Mouse (Mus musculus) heart, embryonic 14.5 days (tissue): ENCODE measurements around the gene Mrpl52. TPM values are rescaled to one million over a fixed set of nuclear protein-coding genes. Genes with fewer than 3 reads are reported as not detected.

Experiments
- ATAC-seq: fragments of 200-750 bp; cut with Nextera tagmentation; 2 replicates; pipeline ENCODE4 v1.8.0; 2017; ENCODE audit warnings: low read depth, moderate TSS enrichment; ENCODE audit not compliant: insufficient number of reproducible peaks, insufficient read depth, low FRiP score
- H3K27ac ChIP-seq, 2 experiments: fragments of 200-500 bp in 1 of 2; fragments of 300-500 bp in 1 of 2; sonication (generic) in 1 of 2; replicated peaks in 1 of 2; 2 replicates each; pipeline ENCODE4 v1.5.1; 2012 to 2014; ENCODE audit warnings: low read depth in 2 of 2, low read length in 2 of 2, control low read depth in 1 of 2, mild to moderate bottlenecking in 1 of 2, mixed read lengths in 1 of 2; ENCODE audit not compliant: control insufficient read depth in 1 of 2, insufficient read depth in 1 of 2
- H3K27me3 ChIP-seq: fragments of 300-500 bp; sonication (generic); 2 replicates; pipeline ENCODE4 v1.6.1; 2014; ENCODE audit warnings: mild to moderate bottlenecking, low read length, control low read depth; ENCODE audit not compliant: control insufficient read depth, insufficient read depth
- H3K36me3 ChIP-seq: fragments of 300-500 bp; sonication (generic); 2 replicates; pipeline ENCODE4 v1.6.1; 2014; ENCODE audit warnings: mild to moderate bottlenecking, control low read depth, low read length, mixed read lengths; ENCODE audit not compliant: control insufficient read depth, insufficient read depth
- H3K4me1 ChIP-seq, 2 experiments: fragments of 200-500 bp in 1 of 2; fragments of 300-500 bp in 1 of 2; sonication (generic) in 1 of 2; 2 replicates each; pipeline ENCODE4 v1.6.1; 2012 to 2014; ENCODE audit warnings: low read length in 2 of 2, control low read depth in 1 of 2, mixed read lengths in 1 of 2; ENCODE audit not compliant: control insufficient read depth in 2 of 2, insufficient read depth in 2 of 2
- H3K4me2 ChIP-seq: fragments of 300-500 bp; sonication (generic); 2 replicates; pipeline ENCODE4 v1.6.1; 2014; ENCODE audit warnings: mild to moderate bottlenecking, low read length
- H3K4me3 ChIP-seq, 2 experiments: fragments of 200-500 bp in 1 of 2; fragments of 300-500 bp in 1 of 2; sonication (generic) in 1 of 2; 2 replicates each; pipeline ENCODE4 v1.5.1; 2012 to 2014; ENCODE audit warnings: low read length in 2 of 2, mild to moderate bottlenecking in 2 of 2, control low read depth in 1 of 2, low read depth in 1 of 2, moderate library complexity in 1 of 2; ENCODE audit not compliant: control insufficient read depth in 1 of 2, insufficient read depth in 1 of 2
- H3K9ac ChIP-seq: fragments of 300-500 bp; sonication (generic); 2 replicates; pipeline ENCODE4 v1.6.1; 2014; ENCODE audit warnings: mild to moderate bottlenecking, low read length
- H3K9me3 ChIP-seq: fragments of 300-500 bp; sonication (generic); 2 replicates; pipeline ENCODE4 v1.6.1; 2016; ENCODE audit warnings: low read length, control low read depth; ENCODE audit not compliant: control insufficient read depth
- WGBS: fragments of 180-500 bp; shearing (Covaris S2); extraction: QIAGEN DNeasy Blood & Tissue Kit; methylation state at CpG from one replicate; pipeline ENCODE4 v1.1.7; 2014; 5-methylcytosine and 5-hydroxymethylcytosine counted together
- polyA plus RNA-seq: library from polyadenylated mRNA; unstranded; fragments of >200 nt; fragmentation: Nextera tagmentation; extraction: Ambion mirVana; gene quantifications from 2 replicates; pipeline ENCODE4 v1.2.1, GENCODE M21; 2014

Gene Mrpl52
- polyA plus RNA-seq, 1 experiment from 2014 or later: 307 TPM

DNA sequence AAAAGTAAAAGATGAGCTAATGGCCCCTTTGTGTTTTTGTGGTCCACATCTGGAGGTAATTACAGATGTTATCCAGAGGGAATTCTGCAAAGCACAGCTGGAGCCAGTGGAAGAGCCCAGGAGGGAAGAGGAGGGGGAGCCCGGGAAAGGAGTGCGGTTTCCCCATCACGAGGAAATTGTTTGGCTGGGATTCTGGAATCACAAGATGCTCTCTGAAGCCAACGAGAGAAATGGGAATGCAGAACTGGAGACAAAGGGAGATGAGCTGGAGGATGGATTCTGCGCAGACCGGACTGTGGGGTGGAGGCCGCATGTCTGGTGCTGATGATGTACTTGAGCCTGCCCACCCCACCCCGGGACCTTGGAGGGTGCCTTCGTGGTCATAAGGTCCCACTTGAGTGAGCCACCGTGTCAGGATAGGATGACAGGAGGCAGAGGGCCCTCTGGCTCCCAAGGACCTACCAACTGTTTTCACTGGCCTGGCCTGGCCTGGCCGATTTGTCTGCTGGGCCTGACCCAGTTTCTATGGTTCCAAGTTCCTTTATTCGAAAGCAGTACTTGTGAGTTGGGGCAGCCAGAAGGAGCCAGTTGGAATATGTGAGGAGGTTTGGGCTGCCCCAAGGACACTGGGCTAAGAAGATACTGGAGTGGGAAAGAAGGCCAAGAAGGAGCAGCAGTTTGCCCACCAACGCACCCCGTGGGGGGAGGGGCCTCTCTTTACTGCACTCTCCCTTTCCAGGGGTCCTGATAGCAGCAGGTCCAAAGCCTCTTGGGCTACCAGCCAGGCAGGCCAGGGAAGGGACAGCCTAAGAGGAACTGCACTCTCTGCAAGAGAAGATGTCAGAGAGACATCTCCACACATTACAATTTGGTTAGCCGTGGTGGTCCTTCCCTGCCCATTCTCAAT is 17.3 kb downstream of the Mrpl52 start:
- Histone ChIP-seq H3K4me3 (no peak overlapping the region), H3K27me3 (no peaks in the 10 kb centered on the region), H3K9me3 (no peaks in the 10 kb centered on the region), H3K27ac (peak overlapping the region; percentile 58 to 67), H3K36me3 (peaks cover 30% of the 10 kb centered on the region), H3K4me1 (peaks cover 10 to 14% of the 10 kb centered on the region in 2 experiments; a peak in 3 of 4 replicates), H3K4me2 (no peak overlapping the region), H3K9ac (no peak overlapping the region)
- 49% methylated on average over 15 of the region's 15 CpGs for WGBS
- no peak for ATAC-seq

DNA sequence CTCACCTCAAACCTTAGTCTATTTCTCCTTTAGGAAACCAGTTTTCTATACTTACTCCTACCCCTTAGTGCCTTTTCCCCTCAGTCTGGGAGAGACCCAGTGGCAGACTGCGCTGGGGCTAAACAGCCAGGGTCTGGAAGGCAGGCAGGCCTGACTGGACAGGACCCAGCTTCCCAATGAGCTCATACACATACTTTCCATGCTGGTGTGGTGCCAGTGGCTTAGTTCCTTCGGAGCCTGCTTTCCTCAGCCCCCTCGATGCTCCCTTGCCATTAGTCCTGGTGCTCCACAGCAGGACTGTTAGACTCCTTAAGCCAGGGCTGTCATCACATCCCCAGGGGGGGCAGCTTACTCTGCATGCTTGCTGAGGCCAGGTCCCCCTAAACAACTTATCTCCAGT is 18.8 kb downstream of the Mrpl52 start:
- 17% methylated on average over 3 of the region's 3 CpGs for WGBS
- H3K27ac ChIP-seq: peak overlapping the region; percentile 32 to 47; a peak in 2 of 4 replicates
- H3K4me1 ChIP-seq: peaks cover 10 to 18% of the 10 kb centered on the region in 2 experiments; a peak in 3 of 4 replicates
- H3K36me3 ChIP-seq: peaks cover 15% of the 10 kb centered on the region
- no peaks in the 10 kb centered on the region for H3K27me3 ChIP-seq
- ATAC-seq: 0 out of 2 replicates have a peak, but pooled peaks have one; percentile 24
- 0 out of 2 replicates have a peak overlapping the region, but pooled peaks have one; percentile 45 for H3K9ac ChIP-seq
- no peak overlapping the region for H3K4me2 ChIP-seq
- no peaks in the 10 kb centered on the region for H3K9me3 ChIP-seq
- H3K4me3 ChIP-seq: no peak overlapping the region

DNA sequence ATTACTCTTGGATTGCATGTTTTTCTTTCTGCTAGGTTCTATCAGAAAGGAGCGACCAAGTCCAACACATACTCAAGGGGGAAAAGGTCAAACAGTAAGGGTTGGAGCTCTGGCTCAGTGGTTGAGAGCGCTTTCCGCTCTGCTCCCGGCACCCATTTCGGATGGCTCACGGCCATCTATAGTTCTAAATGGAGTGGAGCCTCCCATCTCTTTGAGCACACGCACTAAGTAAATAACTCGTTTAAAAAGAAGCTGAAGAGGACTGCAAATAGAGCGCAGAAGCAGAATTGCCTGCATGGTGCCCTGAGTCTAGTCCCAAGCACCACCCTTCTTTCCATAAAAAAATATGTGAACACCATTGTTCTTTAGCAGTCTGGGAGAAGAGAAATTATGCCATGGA is 26.9 kb downstream of the Mrpl52 start:
- H3K27me3 ChIP-seq: no peaks in the 10 kb centered on the region
- no peak overlapping the region for H3K9ac ChIP-seq
- WGBS: 83% methylated on average over 9 of the region's 9 CpGs
- H3K9me3 ChIP-seq: no peaks in the 10 kb centered on the region
- H3K27ac ChIP-seq: no peak overlapping the region
- ATAC-seq: no peak
- no peak overlapping the region for H3K4me3 ChIP-seq
- no peak overlapping the region for H3K4me2 ChIP-seq
- no peaks in the 10 kb centered on the region for H3K36me3 ChIP-seq
- H3K4me1 ChIP-seq: peaks cover 0 to 6% of the 10 kb centered on the region in 2 experiments; a peak in 1 of 4 replicates

DNA sequence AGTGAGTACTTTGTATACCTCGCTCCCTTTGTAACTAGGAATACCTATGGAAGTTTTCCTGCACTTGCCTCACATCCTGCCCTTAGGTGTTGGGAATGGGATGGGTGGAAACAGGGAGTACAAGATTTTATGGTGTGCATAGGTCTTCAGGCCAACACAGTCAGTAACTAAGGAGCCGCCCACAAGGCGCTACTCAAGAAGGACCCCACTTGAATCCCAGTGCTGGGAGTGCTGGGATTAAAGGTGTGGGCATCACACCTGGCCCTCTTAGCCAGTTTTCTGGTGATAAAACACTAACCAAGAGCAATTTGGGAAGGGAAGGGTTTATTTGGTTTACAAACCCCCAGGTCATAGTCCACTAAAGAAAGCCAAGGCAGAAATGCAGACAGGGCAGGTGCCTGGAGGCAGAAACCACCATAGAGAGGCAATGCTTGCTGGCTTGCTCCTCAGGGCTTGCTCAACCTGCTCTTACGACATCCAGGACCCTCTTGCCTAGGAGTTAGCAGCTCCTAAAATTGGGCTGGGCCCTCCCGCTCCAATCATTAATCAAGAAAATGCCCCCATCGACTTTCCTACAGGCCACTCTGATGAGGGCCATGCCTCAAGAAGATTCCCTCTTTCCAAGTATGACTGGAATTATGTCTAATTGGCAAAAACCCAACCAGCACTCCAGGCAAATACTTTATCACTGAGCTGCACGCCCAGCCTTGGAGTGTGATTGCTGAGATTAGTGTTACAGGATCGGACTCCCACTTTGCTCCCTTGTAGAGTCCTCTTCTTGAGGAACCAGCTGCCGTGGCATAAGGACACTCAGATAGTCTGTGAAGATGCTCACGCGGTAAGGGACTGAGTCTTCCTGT is 28.2 kb downstream of the Mrpl52 start:
- no peaks in the 10 kb centered on the region for H3K36me3 ChIP-seq
- no peaks in the 10 kb centered on the region; a peak in 1 of 4 replicates for H3K4me1 ChIP-seq
- H3K27ac ChIP-seq: no peak overlapping the region
- H3K9ac ChIP-seq: no peak overlapping the region
- ATAC-seq: no peak
- H3K4me2 ChIP-seq: no peak overlapping the region
- no peaks in the 10 kb centered on the region for H3K27me3 ChIP-seq
- no peaks in the 10 kb centered on the region for H3K9me3 ChIP-seq
- H3K4me3 ChIP-seq: no peak overlapping the region
- 68% methylated on average over 11 of the region's 11 CpGs for WGBS

DNA sequence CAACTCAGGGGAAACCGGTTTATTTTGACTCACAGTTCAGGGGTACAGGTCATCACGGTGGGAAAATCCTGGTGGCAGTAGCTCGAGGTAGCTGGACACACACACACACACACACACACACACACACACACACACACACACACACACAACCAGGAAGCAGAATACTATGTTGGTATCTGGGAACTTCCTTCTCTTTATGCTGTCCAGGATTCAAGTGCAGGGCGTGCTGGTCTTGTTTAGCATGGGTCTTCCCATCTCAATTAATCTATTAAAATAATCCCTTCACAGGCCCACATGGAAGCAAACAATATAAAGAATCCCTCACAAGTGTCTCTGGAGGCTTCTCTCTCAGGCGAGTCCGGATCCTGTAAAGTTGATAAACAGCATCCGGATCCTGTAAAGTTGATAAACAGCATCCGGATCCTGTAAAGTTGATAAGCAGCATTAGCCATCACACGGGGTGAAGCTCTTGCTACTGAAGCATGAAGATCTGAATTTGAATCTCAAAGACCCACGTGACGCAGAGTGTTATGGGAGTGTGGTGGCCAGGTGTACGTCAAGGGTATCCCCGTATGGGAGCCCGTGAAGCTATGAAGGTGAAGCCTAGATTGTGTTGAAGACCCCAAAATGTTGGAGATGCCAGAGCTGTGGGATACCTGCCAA is 31.3 kb downstream of the Mrpl52 start:
- Histone ChIP-seq H3K36me3 (no peaks in the 10 kb centered on the region), H3K4me1 (no peaks in the 10 kb centered on the region; a peak in 1 of 4 replicates), H3K4me3 (no peak overlapping the region), H3K9me3 (no peaks in the 10 kb centered on the region), H3K4me2 (no peak overlapping the region), H3K27ac (no peak overlapping the region), H3K9ac (no peak overlapping the region), H3K27me3 (no peaks in the 10 kb centered on the region)
- no peak for ATAC-seq
- 70% methylated on average over 14 of the region's 14 CpGs for WGBS

DNA sequence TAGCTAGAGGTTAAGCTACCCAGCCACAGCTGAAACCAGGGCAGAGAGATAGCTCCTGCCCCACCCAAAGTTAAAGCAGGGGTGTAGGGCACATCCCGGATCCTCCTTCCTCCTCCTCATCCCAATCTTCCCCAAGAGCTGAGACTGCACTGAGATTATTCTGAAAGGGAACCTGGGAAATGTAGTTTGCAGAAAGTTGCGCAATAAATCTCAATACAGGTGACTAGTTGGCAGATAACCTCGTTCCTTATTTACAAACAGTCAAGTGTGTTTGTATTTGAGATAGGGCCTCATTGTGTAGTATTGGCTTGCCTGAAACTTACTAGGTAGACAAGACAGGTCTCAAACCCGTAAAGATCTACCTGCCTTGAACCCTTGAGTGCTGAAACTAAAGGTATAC is 35.4 kb downstream of the Mrpl52 start:
- Histone ChIP-seq H3K4me3 (no peak overlapping the region), H3K4me2 (no peak overlapping the region), H3K4me1 (peaks cover 2 to 4% of the 10 kb centered on the region in 2 experiments; a peak in 1 of 4 replicates), H3K9ac (no peak overlapping the region), H3K27me3 (no peaks in the 10 kb centered on the region), H3K9me3 (no peaks in the 10 kb centered on the region), H3K27ac (no peak overlapping the region), H3K36me3 (peaks cover 16% of the 10 kb centered on the region)
- WGBS: 77% methylated on average over 4 of the region's 4 CpGs
- no peak for ATAC-seq
